In genomic region chr8:4206182-4207015, GRCm38 (mm10) we compare ENCODE assay signal across 9 mouse cellular contexts. TPM values are rescaled to one million over a fixed set of nuclear protein-coding genes. Genes with fewer than 3 reads are reported as not detected.
DNase-seq lines count a peak whose midpoint lies in the region; ATAC-seq and TF ChIP-seq lines count a peak whose summit lies in the region.
"Had no signal": no experiment of that assay in that cellular context is flagged by ENCODE, and none has a peak within 500 bp of the region (broad histone marks: within the 10 kb centered on the region; RNA-seq: fewer than 3 reads in every experiment).

No protein-coding gene starts in this region.

- DNase-seq in cerebellum, adult 18-20 months: peak; percentile 38 to 40
- DNase-seq in cerebellum, postnatal 4 days (ENCODE audit: low spot score in 2 of 2): no peak
- no peak for DNase-seq in testis, postnatal 10 days (ENCODE audit: low spot score)
- no peak for DNase-seq in layer of hippocampus, adult 11-12 months (ENCODE audit: low spot score)
- DNase-seq in adrenal gland, adult 18-20 months (ENCODE audit: low spot score in 2 of 2): no peak

- no peaks in the 10 kb centered on the region for H3K36me3 ChIP-seq in testis, adult 2 months (ENCODE audit: control insufficient read depth, insufficient read depth, low read length)
- peaks cover 46% of the 10 kb centered on the region for H3K36me3 ChIP-seq in limb, embryonic 15.5 days
- 0 out of 2 replicates have a peak, but pooled peaks cover 6% of the 10 kb centered on the region for H3K36me3 ChIP-seq in stomach, embryonic 16.5 days (ENCODE audit: control insufficient read depth, insufficient read depth, low read length)

- TF ChIP-seq POLR2A in testis, adult 2 months (IDR thresholded peaks at IDR 0.05; ENCODE audit: control insufficient read depth, low read depth, low read length): no peak

- TF ChIP-seq CTCF in testis, adult 2 months (IDR thresholded peaks at IDR 0.05; ENCODE audit: control insufficient read depth, insufficient read depth, insufficient replicate concordance, low read depth, low read length): no peak

- ATAC-seq in limb, embryonic 15.5 days (ENCODE audit: insufficient number of reproducible peaks, low FRiP score, low TSS enrichment, low read depth): no peak
- peak; percentile 48; the same call in 1 of the 2 replicates for ATAC-seq in stomach, embryonic 16.5 days (ENCODE audit: insufficient read depth, low FRiP score)

- H3K9ac ChIP-seq in limb, embryonic 15.5 days: no peak overlapping the region
- peak overlapping the region; percentile 43 for H3K9ac ChIP-seq in stomach, embryonic 16.5 days (ENCODE audit: low read length)

- H3K27ac ChIP-seq in testis, adult 2 months (ENCODE audit: control insufficient read depth, insufficient read depth, low read depth, low read length): no peak overlapping the region
- no peak overlapping the region; the same call in 1 of the 2 replicates for H3K27ac ChIP-seq in limb, embryonic 15.5 days
- no peak overlapping the region; the same call in 1 of the 2 replicates for H3K27ac ChIP-seq in stomach, embryonic 16.5 days (ENCODE audit: low read length)

- H3K9me3 ChIP-seq in limb, embryonic 15.5 days: no peaks in the 10 kb centered on the region
- 0 out of 2 replicates have a peak, but pooled peaks cover 5% of the 10 kb centered on the region for H3K9me3 ChIP-seq in stomach, embryonic 16.5 days (replicated peaks; ENCODE audit: control insufficient read depth, low read length)

- peaks cover 21% of the 10 kb centered on the region for H3K4me1 ChIP-seq in testis, adult 2 months (ENCODE audit: control insufficient read depth, insufficient read depth, low read length)
- H3K4me1 ChIP-seq in limb, embryonic 15.5 days: peaks cover 16% of the 10 kb centered on the region
- H3K4me1 ChIP-seq in stomach, embryonic 16.5 days (ENCODE audit: control insufficient read depth, insufficient read depth, low read length): peaks cover 10% of the 10 kb centered on the region

- 18% methylated on average over 44 of the region's 44 CpGs for WGBS in limb, embryonic 15.5 days
- WGBS in stomach, embryonic 16.5 days: 24% methylated on average over 44 of the region's 44 CpGs

- H3K4me2 ChIP-seq in limb, embryonic 15.5 days: peak overlapping the region; percentile 27
- peak overlapping the region; percentile 32 for H3K4me2 ChIP-seq in stomach, embryonic 16.5 days (ENCODE audit: low read depth, low read length)

- peak overlapping the region; percentile 73 for H3K4me3 ChIP-seq in testis, adult 2 months (ENCODE audit: control insufficient read depth, low read depth, low read length)
- H3K4me3 ChIP-seq in limb, embryonic 15.5 days: peak overlapping the region; percentile 7; the same call in 1 of the 2 replicates
- H3K4me3 ChIP-seq in stomach, embryonic 16.5 days (replicated peaks; ENCODE audit: low read length): peak overlapping the region; percentile 12; the same call in 1 of the 2 replicates

- no peaks in the 10 kb centered on the region for H3K27me3 ChIP-seq in testis, adult 2 months (ENCODE audit: control insufficient read depth, insufficient read depth, low read length)
- peaks cover 39% of the 10 kb centered on the region for H3K27me3 ChIP-seq in limb, embryonic 15.5 days
- H3K27me3 ChIP-seq in stomach, embryonic 16.5 days (ENCODE audit: control insufficient read depth, insufficient read depth, low read length): peaks cover 7% of the 10 kb centered on the region; the same call in 1 of the 2 replicates

RNA-seq across cellular contexts. Expression of gene Prr36, which starts 10.9 kb away (rescaled TPM):
- polyA plus RNA-seq in testis, adult 2 months (2012; rRNA removed): 0.16 and 0.83 TPM in 2 replicates
- polyA plus RNA-seq in limb, embryonic 15.5 days (2015; fragmentation: Nextera tagmentation; extraction: Ambion mirVana): 0.73 and 0.86 TPM in 2 replicates
- polyA plus RNA-seq in stomach, embryonic 16.5 days (2015; fragmentation: Nextera tagmentation; extraction: Ambion mirVana): 2.4 and 2.7 TPM in 2 replicates
- total RNA-seq in adrenal gland, adult 18-20 months (2021): 1 to 10 TPM; 3.5 to 6.1 TPM

RNA-seq across cellular contexts. Expression of gene Lrrc8e, which starts 20.2 kb away (rescaled TPM):
- 0.16 and 0.40 TPM in 2 replicates for polyA plus RNA-seq in testis, adult 2 months (2012; rRNA removed)
- polyA plus RNA-seq in limb, embryonic 15.5 days (2015; fragmentation: Nextera tagmentation; extraction: Ambion mirVana): 2.3 TPM in 2 replicates
- polyA plus RNA-seq in stomach, embryonic 16.5 days (2015; fragmentation: Nextera tagmentation; extraction: Ambion mirVana): 6.1 and 9.2 TPM in 2 replicates
- 10 to 100 TPM; 20.8 to 31.1 TPM for total RNA-seq in adrenal gland, adult 18-20 months (2021)
- total RNA-seq: common myeloid progenitor, adult 5-6 weeks had no signal

RNA-seq across cellular contexts. Expression of gene Map2k7, which starts 32.1 kb away (rescaled TPM):
- polyA plus RNA-seq in testis, adult 2 months (2012; rRNA removed): 32.1 and 262 TPM in 2 replicates
- polyA plus RNA-seq in limb, embryonic 15.5 days (2015; fragmentation: Nextera tagmentation; extraction: Ambion mirVana): 25.1 and 27.1 TPM in 2 replicates
- polyA plus RNA-seq in stomach, embryonic 16.5 days (2015; fragmentation: Nextera tagmentation; extraction: Ambion mirVana): 19.8 and 23.8 TPM in 2 replicates
- total RNA-seq in adrenal gland, adult 18-20 months (2021): 10 to 100 TPM; 79.0 to 93.2 TPM

RNA-seq across cellular contexts. Expression of gene Gm49320, which starts 32.3 kb away (rescaled TPM):
- 0.64 and 1.7 TPM in 2 replicates for polyA plus RNA-seq in testis, adult 2 months (2012; rRNA removed)
- 0.90 and 1.4 TPM in 2 replicates for polyA plus RNA-seq in limb, embryonic 15.5 days (2015; fragmentation: Nextera tagmentation; extraction: Ambion mirVana)
- 0.79 TPM in 2 replicates for polyA plus RNA-seq in stomach, embryonic 16.5 days (2015; fragmentation: Nextera tagmentation; extraction: Ambion mirVana)
- total RNA-seq in adrenal gland, adult 18-20 months (2021): 1 to 10 TPM in 1 of 2 experiments, under 1 TPM in 1; 0.93 to 1.5 TPM
- total RNA-seq: common myeloid progenitor, adult 5-6 weeks had no signal

RNA-seq across cellular contexts. Expression of gene Evi5l, which starts 40.0 kb away (rescaled TPM):
- polyA plus RNA-seq in testis, adult 2 months (2012; rRNA removed): 123 and 181 TPM in 2 replicates
- polyA plus RNA-seq in limb, embryonic 15.5 days (2015; fragmentation: Nextera tagmentation; extraction: Ambion mirVana): 28.7 and 30.1 TPM in 2 replicates
- polyA plus RNA-seq in stomach, embryonic 16.5 days (2015; fragmentation: Nextera tagmentation; extraction: Ambion mirVana): 18.9 and 22.2 TPM in 2 replicates
- 10 to 100 TPM; 37.4 to 38.8 TPM for total RNA-seq in adrenal gland, adult 18-20 months (2021)

Comparison
In these comparisons a context has a peak if more than half of its experiments do, and no peak if none do; other contexts are left out.
1. DNase-seq: peak in cerebellum, adult 18-20 months (2 of 2); none in cerebellum, postnatal 4 days (0 of 2), testis, postnatal 10 days (single experiment), layer of hippocampus, adult 11-12 months (single experiment) and adrenal gland, adult 18-20 months (0 of 2).
2. H3K4me3 ChIP-seq: peak in every context shown above with its lines; median percentile 73 in testis, adult 2 months; 12 in stomach, embryonic 16.5 days; 7 in limb, embryonic 15.5 days.